14 mouse cellular contexts compared by ENCODE assay signal in the genomic region with DNA sequence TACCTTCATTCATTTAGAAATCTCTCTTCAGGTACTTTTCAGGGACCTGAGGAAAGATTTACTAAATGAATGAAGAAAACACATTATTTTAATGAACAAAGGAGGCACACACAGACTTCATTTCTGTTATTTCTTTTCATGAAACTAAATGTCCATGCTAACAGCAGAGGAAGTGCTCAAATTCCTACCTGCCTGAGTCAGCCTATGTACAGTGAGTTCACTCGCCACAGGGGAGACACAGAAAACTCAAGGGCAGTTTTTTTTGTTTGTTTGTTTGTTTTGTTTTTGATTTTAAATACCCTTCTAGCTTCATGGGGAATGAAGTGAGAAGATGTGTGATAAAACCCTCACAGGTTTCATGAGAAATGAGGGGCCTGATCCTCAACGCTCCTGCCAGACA.
"Had no signal": no experiment of that assay in that cellular context is flagged by ENCODE, and none has a peak within 500 bp of the region (broad histone marks: within the 10 kb centered on the region; RNA-seq: fewer than 3 reads in every experiment).

No protein-coding gene starts in this region.

- H3K4me3 ChIP-seq: midbrain, embryonic 10.5 days; midbrain, embryonic 12.5 days; neural tube, embryonic 12.5 days; stomach, embryonic 15.5 days had no signal

- H3K4me1 ChIP-seq: midbrain, embryonic 10.5 days; midbrain, embryonic 12.5 days; neural tube, embryonic 12.5 days; stomach, embryonic 15.5 days had no signal

- DNase-seq: lung, adult 18-20 months; lung, embryonic 14.5 days; lung, postnatal 10 days; lung, postnatal 4 days; midbrain, embryonic 14.5 days; right cerebral cortex, postnatal 14 days; thymus, adult 2 months; thymus, postnatal 25 days; thymus, postnatal 4 days had no signal

- H3K27ac ChIP-seq: midbrain, embryonic 10.5 days; midbrain, embryonic 12.5 days; neural tube, embryonic 12.5 days; stomach, embryonic 15.5 days; stomach, postnatal 0 days had no signal
